Mouse (Mus musculus) ES-Bruce4 (cell line): ENCODE measurements around the gene Fkbp1b.

ENCODE experiments used
- CTCF ChIP-seq: IDR thresholded peaks from one replicate; pipeline ENCODE4 v1.8.1; 2011; ENCODE audit warnings: low read depth, low read length
- EP300 ChIP-seq: IDR thresholded peaks from 2 replicates; pipeline ENCODE4 v1.6.1; 2011; ENCODE audit warnings: low read depth, low read length; ENCODE audit not compliant: insufficient read depth

GRCm38 (mm10) chr12:4878296-4878783 is 36.9 kb upstream of the Fkbp1b start:
- TF ChIP-seq CTCF (no peak), EP300 (no peak)
